Mouse (Mus musculus) intestine, embryonic 16.5 days (tissue): ENCODE results near the gene Ccdc57. TPM values are rescaled to one million over a fixed set of nuclear protein-coding genes. Genes with fewer than 3 reads are reported as not detected.

Source experiments
- ATAC-seq: fragments of 200-750 bp; cut with Nextera tagmentation; 2 replicates; pipeline ENCODE4 v1.8.0; 2017; ENCODE audit warnings: moderate TSS enrichment, moderate library complexity
- H3K27ac ChIP-seq: fragments of 300-500 bp; sonication (generic); 2 replicates; pipeline ENCODE4 v1.5.1; 2014; ENCODE audit warnings: mild to moderate bottlenecking, low read length
- H3K27me3 ChIP-seq: fragments of 300-500 bp; sonication (generic); replicated peaks from 2 replicates; pipeline ENCODE4 v1.6.1; 2014; ENCODE audit warnings: low read length, control low read depth, mixed read lengths; ENCODE audit not compliant: control insufficient read depth, insufficient read depth
- H3K36me3 ChIP-seq: fragments of 300-500 bp; sonication (generic); 2 replicates; pipeline ENCODE4 v1.6.1; 2014; ENCODE audit warnings: low read length, control low read depth; ENCODE audit not compliant: control insufficient read depth, insufficient read depth
- H3K4me1 ChIP-seq: fragments of 300-500 bp; sonication (generic); 2 replicates; pipeline ENCODE4 v1.6.1; 2014; ENCODE audit warnings: low read length, control low read depth, mixed read lengths; ENCODE audit not compliant: control insufficient read depth, insufficient read depth
- H3K4me2 ChIP-seq: fragments of 300-500 bp; sonication (generic); 2 replicates; pipeline ENCODE4 v1.6.1; 2014; ENCODE audit warnings: low read depth, low read length, control low read depth
- H3K4me3 ChIP-seq: fragments of 300-500 bp; sonication (generic); 2 replicates; pipeline ENCODE4 v1.5.1; 2014; ENCODE audit warnings: mild to moderate bottlenecking, low read length
- H3K9ac ChIP-seq: fragments of 300-500 bp; sonication (generic); 2 replicates; pipeline ENCODE4 v1.6.1; 2014; ENCODE audit warnings: low read depth, low read length
- H3K9me3 ChIP-seq: fragments of 300-500 bp; sonication (generic); 2 replicates; pipeline ENCODE4 v1.6.1; 2016; ENCODE audit warnings: low read length, control low read depth; ENCODE audit not compliant: control insufficient read depth
- WGBS: fragments of 180-500 bp; shearing (Covaris S2); extraction: QIAGEN DNeasy Blood & Tissue Kit; methylation state at CpG from one replicate; pipeline ENCODE4 v1.1.7; 2014; 5-methylcytosine and 5-hydroxymethylcytosine counted together
- polyA plus RNA-seq: library from polyadenylated mRNA; unstranded; fragments of >200 nt; fragmentation: Nextera tagmentation; extraction: Ambion mirVana; gene quantifications from 2 replicates; pipeline ENCODE4 v1.2.1, GENCODE M21; 2015

The Ccdc57 gene
- polyA plus RNA-seq, 1 experiment from 2014 or later: 4.3 TPM

DNA sequence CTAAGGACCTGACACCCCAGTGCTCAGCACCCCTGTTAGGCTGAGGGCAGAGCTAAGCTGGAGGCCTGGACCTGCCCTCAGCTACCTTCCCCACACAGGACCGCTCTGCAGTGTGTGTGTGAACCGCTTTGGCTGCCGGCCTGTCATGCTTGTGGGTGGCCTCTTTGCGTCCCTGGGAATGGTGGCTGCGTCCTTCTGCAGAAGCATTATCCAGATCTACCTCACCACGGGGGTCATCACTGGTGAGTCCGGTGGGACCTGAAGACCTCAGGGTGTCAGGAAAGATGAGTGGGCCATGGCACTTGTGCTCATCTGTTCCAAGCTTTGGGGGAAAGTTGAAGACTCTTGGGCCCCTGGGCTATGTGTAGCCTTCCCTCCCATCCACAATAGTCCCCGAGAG is 23.0 kb upstream of the Ccdc57 start:
- Histone ChIP-seq H3K4me2 (no peak overlapping the region), H3K36me3 (peaks cover 11% of the 10 kb centered on the region; the same call in 1 of the 2 replicates), H3K4me1 (peaks cover 33% of the 10 kb centered on the region), H3K27ac (no peak overlapping the region), H3K4me3 (no peak overlapping the region), H3K9ac (no peak overlapping the region), H3K27me3 (no peaks in the 10 kb centered on the region), H3K9me3 (no peaks in the 10 kb centered on the region)
- WGBS: 89% methylated on average over 8 of the region's 8 CpGs
- ATAC-seq: no peak

DNA sequence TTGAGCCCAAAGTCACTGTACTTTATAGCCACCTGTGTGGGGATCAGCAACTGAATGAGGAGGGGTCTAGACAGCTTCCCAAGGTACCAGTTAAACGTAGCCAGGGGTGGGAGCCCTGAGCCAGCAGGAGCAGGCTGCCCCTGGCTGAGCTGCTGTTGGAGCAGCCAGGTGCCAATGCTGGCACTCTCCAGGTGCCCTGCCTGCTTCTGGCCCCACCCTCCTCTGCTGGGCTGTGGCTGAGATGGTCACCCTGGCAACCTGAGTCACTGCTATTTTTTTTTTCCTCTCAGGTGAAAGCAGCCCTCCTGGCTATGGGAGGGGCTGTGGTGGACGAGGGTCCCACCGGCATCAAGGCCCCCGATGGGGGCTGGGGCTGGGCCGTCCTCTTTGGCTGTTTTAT is 22.3 kb upstream of the Ccdc57 start:
- peaks cover 41% of the 10 kb centered on the region for H3K4me1 ChIP-seq
- no peaks in the 10 kb centered on the region for H3K9me3 ChIP-seq
- H3K27ac ChIP-seq: no peak overlapping the region
- H3K4me2 ChIP-seq: no peak overlapping the region
- no peak overlapping the region for H3K9ac ChIP-seq
- no peak overlapping the region for H3K4me3 ChIP-seq
- H3K27me3 ChIP-seq: no peaks in the 10 kb centered on the region
- 75% methylated on average over 5 of the region's 5 CpGs for WGBS
- no peak for ATAC-seq
- H3K36me3 ChIP-seq: peaks cover 11% of the 10 kb centered on the region; the same call in 1 of the 2 replicates

DNA sequence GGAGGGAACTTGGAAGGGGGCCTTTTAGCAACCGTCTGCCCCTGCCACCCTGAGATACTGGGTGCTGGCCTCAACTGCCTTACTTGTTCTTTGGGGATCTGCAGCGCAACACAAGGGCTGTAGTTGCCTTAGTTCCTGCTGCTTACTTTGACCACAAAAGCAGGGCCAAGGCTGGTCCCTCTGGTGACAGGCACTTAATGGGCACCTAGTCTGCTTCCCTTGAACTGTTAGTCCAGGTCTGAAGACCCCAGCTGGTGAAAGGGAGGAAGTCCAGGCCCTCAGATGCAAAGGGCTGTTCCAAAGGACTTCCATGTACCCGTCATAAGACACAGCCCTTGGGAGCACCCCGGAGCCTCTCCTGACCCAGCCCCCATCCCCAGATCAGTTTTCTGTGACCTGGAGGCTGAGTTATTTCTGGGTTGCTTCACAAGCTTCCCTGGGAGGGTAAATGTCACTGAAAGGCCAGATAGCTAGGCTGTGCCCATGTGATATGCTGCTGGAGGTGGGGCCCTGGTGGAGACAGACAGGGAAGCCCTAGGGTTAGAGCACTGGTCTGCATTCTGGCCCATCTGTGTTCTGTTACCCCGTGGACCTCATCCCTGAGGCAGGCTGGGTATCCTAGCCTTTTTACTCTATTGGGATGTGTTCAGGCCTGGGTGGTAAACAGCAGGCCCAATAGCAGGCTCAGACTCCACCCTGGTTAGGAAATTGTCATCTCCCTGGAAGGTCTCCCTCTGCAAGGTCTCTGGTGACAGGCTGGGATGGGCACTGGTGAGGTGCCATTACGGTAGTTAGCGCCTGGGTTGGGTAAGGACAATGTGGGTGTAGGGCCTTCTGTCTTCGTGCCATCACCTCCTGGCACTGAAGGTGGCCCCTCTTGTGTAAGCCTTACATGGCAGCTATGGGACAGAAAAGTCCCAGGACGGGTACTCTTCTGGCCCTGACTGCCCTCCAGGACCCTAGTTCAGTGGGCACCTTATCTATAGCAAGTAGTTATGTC is 19.4 kb upstream of the Ccdc57 start:
- Histone ChIP-seq H3K27me3 (no peaks in the 10 kb centered on the region), H3K4me2 (peak overlapping the region; percentile 83), H3K4me1 (peaks cover 39% of the 10 kb centered on the region), H3K9me3 (no peaks in the 10 kb centered on the region), H3K36me3 (peaks cover 9% of the 10 kb centered on the region; the same call in 1 of the 2 replicates), H3K4me3 (no peak overlapping the region), H3K9ac (0 out of 2 replicates have a peak overlapping the region, but pooled peaks have one; percentile 2), H3K27ac (no peak overlapping the region)
- no peak for ATAC-seq
- WGBS: 84% methylated on average over 9 of the region's 9 CpGs

DNA sequence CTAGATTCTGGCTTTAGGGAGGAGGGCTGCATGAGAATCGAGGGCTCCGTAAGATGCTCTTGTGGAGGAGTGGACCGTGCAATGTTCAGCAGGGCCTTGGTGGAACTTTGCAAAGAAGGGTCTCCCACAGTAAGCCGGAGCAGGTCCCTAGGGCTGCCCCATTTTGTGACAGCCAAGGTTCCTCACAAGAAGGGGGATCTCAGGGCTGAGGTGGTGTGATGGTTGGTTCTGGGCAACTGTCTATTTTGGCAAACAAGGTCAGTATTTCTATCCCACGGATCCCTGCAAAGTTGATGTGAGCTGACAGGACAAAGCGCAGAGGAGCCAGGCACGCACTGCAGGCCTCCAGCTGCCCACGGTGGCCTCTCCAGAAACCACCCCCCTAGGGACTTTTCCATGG is 18.6 kb upstream of the Ccdc57 start:
- peaks cover 37% of the 10 kb centered on the region for H3K4me1 ChIP-seq
- no peaks in the 10 kb centered on the region for H3K9me3 ChIP-seq
- peak overlapping the region; percentile 83 for H3K4me2 ChIP-seq
- no peaks in the 10 kb centered on the region for H3K27me3 ChIP-seq
- peak overlapping the region; percentile 52; the same call in 1 of the 2 replicates for H3K9ac ChIP-seq
- ATAC-seq: no peak
- peak overlapping the region; percentile 65 for H3K4me3 ChIP-seq
- H3K36me3 ChIP-seq: peaks cover 2% of the 10 kb centered on the region; the same call in 1 of the 2 replicates
- H3K27ac ChIP-seq: peak overlapping the region; percentile 60
- 29% methylated on average over 8 of the region's 8 CpGs for WGBS

DNA sequence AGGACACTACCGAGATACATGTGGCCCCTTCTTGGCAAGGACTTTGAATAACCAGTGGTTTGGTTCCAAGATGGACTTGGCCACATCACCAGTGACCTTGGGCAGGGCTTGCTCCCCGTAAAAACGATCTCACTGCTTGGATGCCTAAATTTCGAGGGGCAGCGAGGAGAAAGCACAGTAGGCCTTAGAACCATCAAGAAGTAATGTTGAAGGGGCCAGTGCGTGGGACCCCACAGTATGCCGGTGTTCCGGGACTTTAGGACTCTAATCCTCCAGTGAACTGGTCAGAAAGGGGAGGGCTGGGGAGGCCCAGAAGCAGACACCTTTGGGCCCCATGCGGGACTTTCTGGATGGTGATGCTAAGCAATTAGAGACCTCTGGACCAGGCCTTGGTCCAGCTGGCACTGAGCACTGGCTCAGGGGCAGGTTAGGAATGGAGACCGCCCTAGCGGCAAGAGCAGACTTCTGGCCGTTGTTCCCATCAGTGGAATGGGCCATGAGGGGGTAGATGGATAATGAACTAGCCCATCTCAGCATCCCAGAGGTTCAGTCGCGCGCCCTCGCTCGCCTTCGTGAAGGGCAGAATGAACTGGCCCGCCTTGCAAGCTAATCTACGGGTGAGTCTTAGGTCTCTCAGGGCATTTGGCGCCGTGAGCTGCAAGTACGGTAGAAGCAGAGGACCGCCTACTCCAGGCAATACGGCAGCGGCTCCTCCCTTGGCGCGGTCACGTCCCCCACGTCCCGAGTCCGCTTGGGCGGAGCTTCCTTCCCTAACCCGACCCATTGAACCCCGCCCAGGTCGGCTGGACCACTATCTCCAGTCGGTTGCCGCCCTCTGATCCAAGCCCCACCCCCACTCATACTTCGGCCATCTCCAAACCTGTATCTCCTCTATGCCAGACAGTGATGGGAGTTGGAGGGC is 17.9 kb upstream of the Ccdc57 start:
- Histone ChIP-seq H3K9ac (peak overlapping the region; percentile 76), H3K4me2 (peak overlapping the region; percentile 83), H3K36me3 (no peaks in the 10 kb centered on the region), H3K4me3 (peak overlapping the region; percentile 65), H3K27me3 (no peaks in the 10 kb centered on the region), H3K9me3 (no peaks in the 10 kb centered on the region), H3K27ac (peak overlapping the region; percentile 72), H3K4me1 (peaks cover 37% of the 10 kb centered on the region)
- ATAC-seq: peak; percentile 87
- 4% methylated on average over 39 of the region's 39 CpGs for WGBS

DNA sequence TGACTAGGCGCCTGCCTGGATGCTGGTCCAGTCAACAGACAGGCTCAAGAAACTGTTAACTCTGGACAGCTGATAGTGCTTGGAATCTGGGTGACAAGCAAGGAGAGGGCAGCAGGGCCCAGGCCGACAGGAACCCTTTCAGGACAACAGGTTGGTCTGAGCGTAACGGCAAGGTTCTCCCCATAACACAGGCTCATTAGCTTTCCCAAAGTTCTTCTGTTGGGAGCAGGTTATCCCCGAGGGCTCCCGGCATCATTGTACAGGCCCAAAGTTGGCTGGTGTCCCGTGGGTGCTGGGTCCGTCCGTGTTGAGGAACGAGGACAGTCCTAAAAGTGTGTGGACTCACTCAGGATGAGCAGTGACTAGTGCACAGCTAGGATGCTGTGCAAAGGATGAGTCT is 17.2 kb upstream of the Ccdc57 start:
- Histone ChIP-seq H3K4me2 (peak overlapping the region; percentile 83), H3K9me3 (no peaks in the 10 kb centered on the region), H3K27ac (peak overlapping the region; percentile 73), H3K4me1 (peaks cover 33% of the 10 kb centered on the region), H3K27me3 (no peaks in the 10 kb centered on the region), H3K36me3 (no peaks in the 10 kb centered on the region), H3K4me3 (peak overlapping the region; percentile 65), H3K9ac (peak overlapping the region; percentile 76)
- WGBS: 28% methylated on average over 10 of the region's 10 CpGs
- ATAC-seq: no peak

DNA sequence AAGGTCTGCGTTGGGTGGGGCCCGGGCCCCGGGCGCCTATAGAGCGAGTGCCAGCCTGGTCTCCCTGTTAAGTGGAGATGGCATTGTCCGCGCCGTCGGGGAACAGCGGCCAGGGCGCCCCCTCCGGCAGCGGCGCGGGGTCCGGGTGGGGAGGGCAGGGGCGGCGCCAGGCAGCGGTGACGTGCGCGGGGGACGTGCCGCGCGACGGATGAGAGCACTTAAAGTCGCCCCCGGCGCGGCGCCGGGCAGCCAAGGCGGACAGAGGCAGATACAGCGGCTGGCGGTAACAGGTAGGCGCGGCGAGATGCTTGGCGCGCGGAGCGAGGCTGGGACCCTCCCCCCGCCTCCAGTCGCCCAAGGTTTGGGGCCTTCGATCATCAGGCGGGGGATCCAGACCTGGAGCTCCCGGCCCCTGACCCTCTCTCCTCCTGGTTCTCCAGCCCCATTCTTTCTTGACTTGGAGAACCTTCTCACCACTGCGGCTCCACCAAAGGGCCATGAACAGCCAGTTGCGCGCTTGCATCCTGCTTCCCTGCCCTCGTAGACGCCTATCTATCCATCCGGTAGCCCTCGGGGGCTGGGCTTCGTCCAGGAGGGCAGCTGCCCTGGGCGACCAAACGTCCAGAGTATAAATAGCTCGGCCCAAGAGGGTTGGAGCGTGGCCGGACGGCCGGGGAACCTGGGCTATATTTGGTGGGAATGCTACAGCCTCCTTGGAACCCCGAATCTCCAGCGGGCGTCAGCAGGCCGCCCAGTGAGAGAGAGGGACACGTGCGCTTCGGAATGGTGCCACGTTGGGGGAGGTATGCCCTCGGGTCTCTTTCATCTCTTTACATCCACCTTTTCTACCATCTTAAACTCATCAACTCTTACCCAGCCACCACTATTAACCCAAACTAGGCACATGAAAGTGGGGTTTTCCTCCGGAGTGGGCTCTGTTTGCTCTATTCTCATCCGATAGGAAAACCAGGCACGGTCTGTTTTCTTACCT is 16.5 kb upstream of the Ccdc57 start:
- peak overlapping the region; percentile 73 for H3K27ac ChIP-seq
- 2% methylated on average over 73 of the region's 75 CpGs for WGBS

DNA sequence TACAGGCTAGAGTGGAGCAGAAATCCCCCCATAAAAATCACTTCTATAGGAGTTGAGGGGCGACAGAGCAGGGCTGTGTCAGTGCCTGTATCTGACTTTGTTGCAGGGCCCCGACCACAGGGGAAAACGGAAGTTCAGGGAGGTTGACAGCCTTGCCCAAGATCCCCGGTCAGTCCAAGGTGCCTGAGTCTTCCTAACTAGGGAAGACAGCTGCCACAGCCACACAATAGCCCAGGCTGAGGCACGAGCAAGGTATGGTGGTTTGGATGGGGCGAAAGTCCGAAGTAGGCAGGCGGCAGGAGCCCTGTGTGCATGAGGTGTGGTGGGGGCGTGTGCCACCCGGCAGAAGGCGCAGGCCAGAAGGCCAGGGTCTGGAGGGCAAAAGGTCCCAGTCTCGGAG is 15.7 kb upstream of the Ccdc57 start, which contains the start of gene Slc16a3:
Gene Slc16a3, plus strand, starts transcription at position 153 of the 400 bp plus-strand sequence.
- peak within 1 kb of the TSS; percentile 76 for H3K9ac ChIP-seq
- H3K27me3 ChIP-seq: no peaks in the 10 kb centered on the region
- peak; percentile 43 for ATAC-seq
- WGBS: 20% methylated on average over 12 of the region's 12 CpGs
- no peaks in the 10 kb centered on the region for H3K36me3 ChIP-seq
- H3K4me3 ChIP-seq: peak within 1 kb of the TSS; percentile 65
- H3K9me3 ChIP-seq: no peaks in the 10 kb centered on the region
- H3K27ac ChIP-seq: peak within 1 kb of the TSS; percentile 73
- peaks cover 29% of the 10 kb centered on the region for H3K4me1 ChIP-seq
- H3K4me2 ChIP-seq: peak within 1 kb of the TSS; percentile 83

More for the DNA sequence above, 16.5 kb upstream of the Ccdc57 start:
- peak overlapping the region; percentile 76 for H3K9ac ChIP-seq
- H3K27me3 ChIP-seq: no peaks in the 10 kb centered on the region
- no peaks in the 10 kb centered on the region for H3K9me3 ChIP-seq
- ATAC-seq: peak; percentile 54
- peak overlapping the region; percentile 65 for H3K4me3 ChIP-seq
- H3K4me1 ChIP-seq: peaks cover 29% of the 10 kb centered on the region
- H3K4me2 ChIP-seq: peak overlapping the region; percentile 83
- no peaks in the 10 kb centered on the region for H3K36me3 ChIP-seq
